Mouse (Mus musculus) large intestine, adult 2 months (tissue): Measurements from ENCODE around the gene Sugct. TPM values are rescaled to one million over a fixed set of nuclear protein-coding genes. Genes with fewer than 3 reads are reported as not detected.

ENCODE experiments used
- DNase-seq: peaks from one replicate; pipeline ENCODE4 v3.0.0-alpha.2; 2012; ENCODE audit warnings: low read depth, low spot score
- WGBS: fragments of 180-500 bp; shearing (Covaris S2); methylation state at CpG from one replicate; pipeline ENCODE4 v1.1.7; 2018; 5-methylcytosine and 5-hydroxymethylcytosine counted together
- polyA plus RNA-seq: library from polyadenylated mRNA; depleted of rRNA; stranded (reverse); fragments of >200 nt; gene quantifications from 2 replicates; pipeline ENCODE4 v1.2.3, GENCODE M21; 2012

Gene Sugct
- polyA plus RNA-seq, 1 experiment, result 1.1 TPM

DNA sequence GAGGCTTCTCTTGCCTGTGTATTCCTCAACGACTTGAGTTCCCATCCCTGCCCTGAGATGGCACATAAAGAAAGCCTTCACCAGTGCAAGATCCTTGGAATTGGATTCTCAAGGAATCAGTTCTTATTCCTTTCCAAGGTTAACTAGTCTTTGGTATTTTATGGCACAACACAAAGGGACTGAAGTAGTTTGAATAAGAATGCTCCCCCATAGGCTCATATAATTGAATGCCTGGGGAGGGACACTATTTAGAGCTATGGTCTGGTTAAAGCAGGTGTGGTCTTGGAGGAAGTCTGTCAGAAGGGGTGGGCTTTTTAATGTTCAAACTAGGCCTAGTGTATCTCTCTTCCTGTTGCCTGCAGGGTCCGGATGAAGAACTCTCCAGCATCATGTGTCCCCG, 629.8 kb downstream of the Sugct start:
- 77% methylated on average over 3 of the region's 3 CpGs for WGBS
- DNase-seq, result no peak

DNA sequence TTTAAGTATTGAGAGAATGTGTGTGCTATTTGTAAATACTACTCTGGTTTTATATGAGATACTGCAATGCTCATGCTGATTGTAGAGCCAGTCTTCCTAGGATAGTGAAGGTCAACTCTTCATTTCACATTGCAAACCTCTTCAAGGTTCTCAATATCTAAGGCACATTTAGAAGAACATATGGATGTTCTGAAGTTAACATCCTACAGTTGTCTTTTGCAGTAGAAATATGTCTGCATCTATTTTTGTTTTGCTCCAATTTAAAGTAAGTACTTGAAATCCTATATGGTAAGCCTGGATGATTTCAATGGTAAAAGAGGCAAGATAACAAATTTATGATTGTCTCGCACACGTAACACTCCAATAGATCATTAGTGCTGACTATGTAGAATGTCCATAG, 638.7 kb downstream of the Sugct start:
- no peak for DNase-seq
- WGBS, result 90% methylated on average over 2 of the region's 2 CpGs

DNA sequence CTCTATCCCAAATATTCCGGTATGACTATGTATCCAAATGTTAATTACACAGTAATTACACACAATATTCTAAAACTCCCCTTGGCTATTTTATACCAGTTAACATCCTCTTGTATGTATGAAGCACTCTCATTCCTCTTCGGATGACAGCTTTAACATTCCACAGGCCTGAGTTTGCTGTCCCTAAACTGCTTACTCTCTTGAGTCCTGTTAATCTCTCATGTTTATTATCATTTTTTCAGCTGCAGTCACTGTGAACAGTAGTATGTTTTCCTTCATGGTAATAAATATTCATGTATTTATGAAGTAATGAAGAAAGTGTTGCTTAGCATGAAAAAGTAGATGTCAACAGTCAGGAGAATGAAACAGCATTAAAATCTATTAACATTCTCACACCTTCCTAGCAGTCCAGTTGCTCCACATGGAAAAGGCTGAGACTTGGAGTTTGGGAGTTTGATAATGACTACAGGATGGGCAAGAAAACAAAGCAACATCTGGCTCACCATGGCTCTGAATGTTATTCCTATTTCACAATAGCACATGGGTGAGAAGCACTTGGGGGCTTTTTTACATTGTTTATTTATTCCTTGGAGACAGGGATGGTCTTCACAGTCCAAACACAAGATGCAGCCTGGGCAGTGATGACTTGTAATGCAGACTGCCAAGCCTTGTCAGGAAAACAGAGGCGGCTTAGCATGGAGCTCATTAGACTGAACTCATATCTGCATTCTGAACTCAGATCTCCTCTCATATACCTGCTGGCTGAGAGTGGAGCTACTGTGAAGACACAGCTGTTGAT, 651.7 kb downstream of the Sugct start:
- 68% methylated on average over 3 of the region's 3 CpGs for WGBS
- no peak for DNase-seq

DNA sequence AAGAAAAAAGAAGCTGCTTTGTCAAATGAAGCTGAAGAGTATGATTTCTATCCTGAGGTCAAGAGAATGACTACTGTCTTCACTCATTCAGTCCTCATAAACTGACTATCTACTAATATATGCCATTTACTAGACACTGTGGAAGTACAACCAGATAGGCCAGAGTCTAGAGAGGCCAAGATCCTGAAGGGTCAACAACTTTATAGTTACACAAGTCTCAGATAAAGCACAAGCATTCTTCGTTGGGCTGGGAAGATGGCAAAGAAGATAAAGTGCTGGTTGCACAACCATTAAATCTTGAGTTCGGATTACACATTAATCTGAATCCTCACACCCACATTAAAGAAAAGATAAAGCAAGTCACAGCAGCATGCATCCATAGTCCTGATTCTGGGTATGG, 653.0 kb downstream of the Sugct start:
- DNase-seq, result no peak
- WGBS, result 34% methylated on average over 2 of the region's 2 CpGs

DNA sequence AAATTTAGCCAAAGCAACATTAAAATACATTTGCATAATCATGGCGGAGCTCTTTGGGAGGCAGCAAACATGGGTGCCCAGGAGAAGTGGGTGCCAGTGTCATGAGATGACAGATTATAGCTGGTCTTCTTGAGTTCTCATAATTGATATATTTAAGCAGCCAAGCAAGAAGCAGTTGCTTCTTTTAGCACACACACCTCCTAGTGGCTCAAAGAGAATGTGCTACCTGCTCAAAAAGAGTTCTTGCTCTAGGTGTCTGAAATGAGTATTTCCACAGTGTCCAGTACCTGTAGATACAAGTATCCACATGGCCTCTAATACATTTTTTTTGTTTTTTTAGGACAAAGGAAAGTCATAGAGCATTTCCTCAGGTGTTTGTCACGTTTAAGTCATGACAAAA, 655.6 kb downstream of the Sugct start:
- 66% methylated on average over 2 of the region's 2 CpGs for WGBS
- DNase-seq, result no peak

DNA sequence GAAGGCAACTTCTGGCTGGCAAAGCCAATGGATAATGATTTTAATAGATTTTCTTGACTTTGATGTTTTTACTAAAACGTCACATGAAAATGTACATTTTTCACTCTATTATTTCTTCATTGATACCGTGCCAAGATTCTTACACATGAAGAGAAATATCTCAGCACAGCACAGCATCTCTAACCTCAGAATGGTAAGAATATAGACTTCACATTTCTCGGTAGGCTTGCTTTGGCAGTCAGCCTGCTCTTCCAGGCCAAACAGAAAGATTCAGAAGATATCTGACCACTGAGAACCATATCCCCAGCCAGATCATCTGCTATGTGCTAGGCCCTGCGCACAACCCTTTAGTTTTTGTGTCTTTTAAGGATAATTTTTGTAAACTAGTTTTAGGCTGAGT, 657.0 kb downstream of the Sugct start:
- WGBS, result 80% methylated on average over 4 of the region's 4 CpGs

DNA sequence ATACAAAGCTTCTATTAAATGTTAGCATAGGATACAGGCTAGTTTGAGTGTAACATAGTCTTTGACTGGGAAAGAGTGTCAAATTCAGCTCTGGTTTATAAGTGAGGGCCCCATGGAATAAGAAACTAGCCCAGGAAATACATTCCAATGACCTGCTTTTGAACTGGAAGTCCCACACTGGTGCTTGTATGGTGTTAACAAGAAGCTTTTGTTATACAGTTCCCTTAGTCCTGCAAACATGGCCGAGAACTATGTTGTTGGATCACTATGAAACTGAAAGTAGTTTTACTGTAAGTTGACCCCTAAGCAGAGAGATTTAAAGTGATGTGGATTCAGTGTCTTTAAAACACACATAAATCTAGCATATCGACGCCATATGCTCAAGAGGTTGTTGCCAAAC, 657.5 kb downstream of the Sugct start:
- 63% methylated on average over 3 of the region's 3 CpGs for WGBS
- DNase-seq, result no peak

More for the DNA sequence above, 657.0 kb downstream of the Sugct start:
- DNase-seq, result no peak

DNA sequence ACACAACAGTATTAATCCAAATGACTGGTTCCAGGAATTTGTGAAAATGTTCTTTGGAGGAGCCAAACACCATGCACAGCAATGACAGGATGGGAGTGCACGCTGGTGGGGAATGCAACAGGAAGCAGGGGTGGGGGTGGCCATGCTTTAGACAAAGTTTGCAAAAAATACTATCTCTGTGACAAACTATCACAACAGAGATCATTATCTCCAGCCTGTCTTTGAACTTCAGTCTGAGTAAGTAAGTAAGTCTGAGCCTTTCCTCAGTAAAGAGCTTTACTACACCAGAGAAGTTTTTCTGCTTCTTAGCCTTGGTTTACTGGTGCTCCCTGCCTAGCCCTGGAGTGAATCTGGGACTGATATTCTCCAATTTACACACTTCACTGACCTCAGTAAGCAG, 664.6 kb downstream of the Sugct start:
- no peak for DNase-seq
- 67% methylated on average over 1 of the region's 1 CpGs for WGBS

DNA sequence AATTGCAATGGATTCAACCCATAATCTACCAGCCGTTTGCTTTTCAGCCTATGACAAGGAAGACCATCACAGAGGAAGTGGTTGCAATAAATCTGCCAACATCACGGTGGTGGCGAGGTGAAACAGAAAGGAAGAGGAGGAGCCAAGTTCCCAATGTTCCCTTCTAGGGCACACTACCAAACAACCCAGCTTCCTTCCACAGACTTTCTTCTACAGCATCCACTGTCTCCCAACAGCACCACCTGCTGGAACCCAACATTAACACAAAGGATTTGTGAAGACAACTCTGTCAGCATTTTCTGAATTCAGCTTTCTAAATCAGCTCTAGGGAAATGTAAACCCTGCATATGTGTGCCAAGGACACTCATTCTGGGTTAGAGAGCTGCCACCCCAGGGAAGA, 666.8 kb downstream of the Sugct start:
- no peak for DNase-seq
- 24% methylated on average over 3 of the region's 3 CpGs for WGBS

DNA sequence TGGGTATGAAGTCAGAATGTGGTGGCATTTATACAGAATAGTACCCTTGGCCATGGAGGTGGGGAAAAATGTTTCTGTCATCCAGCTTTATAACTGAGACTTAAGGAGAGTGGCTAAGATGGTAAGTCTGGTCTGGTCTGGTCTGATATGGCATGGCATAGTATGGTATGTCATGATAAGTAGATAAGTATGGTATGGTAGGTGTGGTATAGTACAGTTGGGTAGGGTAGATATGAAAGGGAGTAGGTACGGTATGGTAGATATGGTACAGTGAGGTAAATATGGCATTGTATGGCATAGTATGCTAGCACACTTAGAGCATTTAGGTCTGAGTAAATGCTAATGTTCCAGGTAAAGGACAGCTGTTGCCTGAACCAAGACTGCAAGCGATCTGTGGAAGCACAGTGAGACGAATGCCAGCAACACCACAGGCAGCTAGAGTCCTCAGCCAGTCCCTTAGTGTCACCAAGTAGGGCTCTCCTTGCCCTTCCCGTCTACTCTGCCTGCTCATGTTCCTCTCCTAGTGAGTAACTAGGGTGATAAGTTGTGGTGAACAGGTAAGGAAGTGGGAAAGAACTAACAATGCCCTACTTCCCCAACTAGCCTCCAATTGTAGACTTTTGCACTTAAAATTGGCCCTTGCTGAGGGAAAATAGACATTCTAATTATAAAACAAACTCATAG, 667.4 kb downstream of the Sugct start:
- WGBS, result 90% methylated on average over 4 of the region's 4 CpGs

DNA sequence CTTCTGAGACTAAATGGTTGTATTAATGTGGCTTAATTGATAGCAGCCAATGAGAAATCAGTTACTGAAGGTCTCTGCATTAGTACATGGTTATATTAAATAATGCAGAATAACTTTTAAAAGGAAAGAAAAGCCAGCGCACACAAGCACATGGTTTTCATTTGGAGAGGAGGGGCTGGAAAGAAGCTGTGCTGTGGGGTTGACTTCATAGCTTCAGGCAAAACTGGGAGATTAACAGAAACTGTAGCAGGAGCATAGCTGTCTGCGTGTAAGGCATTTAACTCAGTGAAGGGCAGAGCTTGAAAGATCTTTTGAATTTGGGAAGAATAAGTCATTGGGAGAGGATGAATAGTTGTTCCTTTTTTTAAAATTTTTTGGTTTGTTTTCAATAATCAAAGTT, 668.4 kb downstream of the Sugct start:
- no peak for DNase-seq
- WGBS, result 91% methylated on average over 2 of the region's 2 CpGs

More for the DNA sequence above, 667.4 kb downstream of the Sugct start:
- no peak for DNase-seq

DNA sequence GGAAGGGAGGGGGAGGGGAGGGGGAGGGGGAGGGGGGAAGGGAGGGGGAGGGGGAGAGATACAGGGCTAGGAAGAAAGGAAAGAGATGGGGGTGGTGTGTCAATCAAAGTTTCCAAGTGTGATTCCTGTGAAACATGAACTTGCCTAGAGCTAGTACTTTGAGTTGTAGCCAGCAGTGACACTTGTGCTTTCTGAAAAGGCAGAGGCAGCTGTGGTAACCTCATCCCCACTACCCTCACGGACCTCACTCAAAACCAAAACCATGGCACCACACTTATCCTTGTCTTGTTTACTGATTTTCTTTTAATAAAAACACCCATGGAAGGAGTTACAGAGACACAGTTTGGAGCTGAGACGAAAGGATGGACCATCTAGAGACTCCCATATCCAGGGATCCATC, 698.9 kb downstream of the Sugct start:
- DNase-seq, result no peak
- WGBS, result 78% methylated on average over 2 of the region's 2 CpGs

DNA sequence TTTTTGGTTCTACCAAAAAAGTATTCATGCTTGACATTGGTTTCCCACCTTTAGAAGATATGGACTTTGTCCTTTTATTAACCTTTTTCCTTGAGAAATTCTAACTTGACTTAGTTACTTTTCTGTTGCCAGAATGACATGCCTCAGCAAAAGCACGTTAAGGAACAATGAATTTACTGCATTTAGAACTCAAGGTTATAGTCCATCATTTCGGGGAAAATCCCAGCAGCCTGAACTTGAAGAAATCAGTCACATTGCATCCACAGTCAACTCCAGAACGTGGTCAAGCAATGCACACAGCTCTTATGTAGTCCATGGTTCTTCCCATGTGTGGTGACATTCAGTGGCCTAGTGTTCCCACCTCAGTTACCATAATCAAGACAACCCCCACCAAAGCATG, 700.0 kb downstream of the Sugct start:
- no peak for DNase-seq
- 60% methylated on average over 3 of the region's 3 CpGs for WGBS

DNA sequence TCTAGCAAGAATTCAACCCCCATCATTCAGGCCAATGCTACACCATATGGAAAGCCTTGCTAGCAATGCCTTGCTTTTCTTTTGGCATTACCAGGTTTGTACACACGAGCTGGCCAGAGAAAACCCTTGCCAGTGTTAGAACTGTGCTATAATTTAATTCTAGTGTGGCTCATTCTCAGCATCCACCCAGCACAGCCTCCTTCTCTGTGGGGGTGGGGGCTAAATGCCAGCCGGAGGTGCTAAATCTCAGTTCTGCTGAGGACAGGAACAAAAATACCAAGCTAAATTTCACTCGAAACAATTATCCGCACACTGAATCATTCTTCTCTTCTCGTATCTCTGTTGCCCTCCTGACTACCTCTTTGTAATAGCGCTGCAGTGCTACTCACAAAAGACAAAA, 717.6 kb downstream of the Sugct start:
- 80% methylated on average over 6 of the region's 6 CpGs for WGBS
- no peak for DNase-seq

DNA sequence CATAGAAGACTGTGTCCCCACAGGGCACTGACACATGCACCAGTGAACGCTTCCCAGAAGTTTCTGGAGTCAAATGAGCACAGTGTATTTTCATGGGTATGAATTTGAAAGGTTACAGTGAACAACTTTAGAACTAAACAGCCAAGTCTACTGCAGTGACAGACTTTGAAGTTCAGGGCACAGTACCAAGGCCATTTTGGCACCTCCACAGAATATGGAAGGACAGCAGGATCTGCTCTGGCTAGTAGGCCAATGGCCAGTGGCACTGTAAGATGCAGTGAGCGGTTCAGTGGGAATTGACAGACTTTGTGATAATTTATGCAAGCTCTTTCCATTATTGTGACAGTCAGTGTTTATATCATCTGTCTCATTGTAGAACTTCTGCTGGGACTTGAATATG, 724.1 kb downstream of the Sugct start:
- no peak for DNase-seq
- WGBS, result 74% methylated on average over 2 of the region's 2 CpGs

DNA sequence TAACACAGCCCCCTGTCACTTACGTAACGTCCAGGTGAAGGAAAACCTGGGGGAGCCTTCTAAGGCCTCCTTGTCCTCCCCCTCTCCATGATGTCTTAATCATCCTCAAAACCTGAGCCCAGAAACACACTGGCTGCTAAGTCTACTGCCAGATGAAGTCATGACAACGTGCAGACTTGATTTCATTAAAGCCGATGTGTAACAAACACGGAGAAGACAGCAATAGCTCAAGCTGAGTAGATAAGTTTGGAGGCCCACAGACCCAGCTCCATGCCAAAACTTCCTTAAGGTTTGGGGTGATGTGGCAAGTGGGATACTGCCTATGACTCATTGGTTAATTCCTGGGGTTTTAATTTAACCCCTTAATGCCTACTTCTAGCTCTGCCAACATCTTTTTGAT, 726.4 kb downstream of the Sugct start:
- WGBS, result 80% methylated on average over 5 of the region's 5 CpGs
- no peak for DNase-seq

DNA sequence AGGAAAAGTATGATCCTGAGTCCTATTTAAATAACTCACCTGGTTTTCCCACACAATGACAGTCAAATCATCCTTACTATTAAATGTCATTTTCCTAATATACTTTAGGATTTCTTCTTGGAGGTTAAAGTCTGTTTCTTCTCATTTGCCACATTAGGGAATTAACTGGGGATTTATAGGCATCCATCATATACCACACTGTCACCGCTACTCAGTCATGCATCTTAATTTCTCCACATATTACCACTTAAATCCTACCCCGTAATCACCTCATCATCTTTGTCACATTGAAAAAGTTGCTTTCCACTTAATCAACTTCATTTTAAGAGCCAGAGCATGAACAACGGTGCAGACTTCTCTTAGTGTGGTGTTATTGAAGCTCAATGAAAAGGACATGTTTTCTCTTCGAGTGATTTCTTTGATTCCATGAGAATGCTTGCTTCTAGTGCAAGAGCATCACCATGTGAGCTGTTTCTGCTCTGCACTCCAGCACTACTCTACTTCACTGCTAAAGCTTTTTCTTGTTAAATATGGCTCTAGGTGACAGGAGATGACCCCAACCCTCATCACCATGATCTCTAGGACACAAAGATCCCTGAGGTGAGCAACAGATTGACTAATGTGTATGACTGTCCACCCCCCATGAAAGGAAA, 730.4 kb downstream of the Sugct start:
- DNase-seq, result no peak
- 78% methylated on average over 4 of the region's 4 CpGs for WGBS

DNA sequence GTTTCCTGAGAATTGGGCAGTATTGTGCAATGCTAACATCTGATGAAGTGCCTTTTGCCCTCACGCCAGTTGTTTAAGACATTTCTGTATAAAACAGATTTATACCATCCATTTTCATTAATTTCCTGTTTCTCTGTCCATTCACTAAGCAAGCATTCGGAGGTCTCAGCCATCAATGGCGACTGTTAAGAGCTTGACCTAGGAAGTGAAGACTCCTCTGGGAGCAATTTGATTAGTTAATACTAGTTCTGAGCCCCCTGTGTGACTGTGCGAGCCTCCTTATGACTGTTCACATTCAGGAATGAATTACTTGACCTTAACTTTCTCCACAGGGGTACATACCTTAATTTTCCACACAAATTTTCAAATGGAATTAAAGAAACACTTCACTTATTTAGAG, 743.3 kb downstream of the Sugct start:
- DNase-seq, result no peak
- WGBS, result 72% methylated on average over 4 of the region's 4 CpGs

DNA sequence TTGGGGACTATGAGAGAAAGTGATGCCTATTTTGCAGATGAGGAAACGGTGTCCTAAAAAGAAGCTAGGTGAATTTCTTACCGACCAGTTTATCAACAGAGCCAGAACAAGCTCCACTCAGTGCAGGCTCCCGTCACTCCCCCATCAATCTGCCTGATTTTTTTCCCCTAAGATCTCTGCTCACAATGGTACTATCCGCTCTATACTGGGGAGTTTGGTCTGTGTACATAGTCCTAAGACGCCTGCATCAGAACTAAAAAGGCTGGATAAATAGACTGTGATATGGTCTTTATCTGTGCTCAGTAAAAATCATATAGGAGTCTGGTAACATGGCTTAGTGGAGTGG, 755.9 kb downstream of the Sugct start:
- DNase-seq, result no peak
- WGBS, result 81% methylated on average over 5 of the region's 5 CpGs

DNA sequence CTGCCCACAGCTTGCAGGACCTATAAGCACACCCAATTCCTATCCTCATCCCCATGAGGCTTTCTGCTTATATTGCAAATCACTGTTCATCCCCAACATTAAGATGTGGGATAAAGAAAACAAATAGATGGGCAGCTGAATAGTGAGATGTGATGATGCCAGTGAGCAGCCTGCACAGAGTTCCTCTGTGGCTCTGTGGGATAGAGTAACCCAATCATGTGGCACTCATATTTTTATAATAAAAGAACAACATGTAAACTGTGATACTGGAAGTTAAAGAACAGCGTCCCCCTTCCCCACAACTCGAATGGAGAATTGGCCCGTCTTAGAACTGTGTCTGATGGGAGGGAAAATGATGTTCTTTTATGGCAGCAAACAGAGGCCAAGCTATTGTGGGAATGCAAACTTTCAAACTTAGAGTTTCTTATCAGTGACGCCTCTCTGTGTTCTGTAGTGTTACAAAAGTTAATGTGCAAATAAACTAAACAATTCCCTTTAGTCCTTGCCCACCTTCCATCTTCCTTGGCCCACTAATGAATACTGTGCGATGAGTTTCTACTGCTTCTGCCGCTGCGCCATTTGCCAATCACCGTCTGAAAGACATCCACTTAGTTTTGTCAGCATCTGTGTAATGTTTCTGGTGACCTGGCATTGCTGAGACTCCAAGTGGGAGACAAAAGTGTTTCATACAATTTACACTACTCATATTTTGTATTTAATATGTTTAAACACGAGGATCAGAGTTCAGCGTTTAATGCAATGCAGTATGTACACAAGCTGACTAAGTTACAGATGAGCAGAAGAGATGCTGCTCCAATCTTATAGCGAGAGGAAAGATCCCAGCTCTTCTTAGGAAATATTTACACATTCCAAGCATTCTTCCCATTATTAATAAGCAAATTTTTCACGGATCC, 756.5 kb downstream of the Sugct start:
- 56% methylated on average over 12 of the region's 12 CpGs for WGBS
- DNase-seq, result no peak
